Mouse (Mus musculus) gastrocnemius, postnatal 10 days (tissue): ENCODE data around the gene St6gal1. TPM values are rescaled to one million over a fixed set of nuclear protein-coding genes. Genes with fewer than 3 reads are reported as not detected.
A peak's percentile ranks its signal among the peaks of the same experiment; 100 is the strongest.

Source experiments
- DNase-seq: peaks from one replicate; pipeline ENCODE4 v3.0.0; 2021; ENCODE audit warnings: mixed read lengths
- total RNA-seq, 2 experiments: library from RNA; stranded (reverse); gene quantifications; 2 replicates each; pipeline ENCODE4 v1.2.3; 2021

St6gal1 gene
- total RNA-seq, 2 experiments from 2014 or later: 9.5 to 9.8 TPM

- DNase-seq: no peak
Observed at GRCm38 (mm10) chr16:23223166-23223870, 1.2 kb upstream of the St6gal1 start.

- DNase-seq: no peak
Observed at GRCm38 (mm10) chr16:23223871-23224469, 570 bp upstream of the St6gal1 start.

GRCm38 (mm10) chr16:23225069-23225721 lies 655 bp downstream of the St6gal1 start:
- DNase-seq: peak; percentile 49

GRCm38 (mm10) chr16:23225821-23226600 lies 1.5 kb downstream of the St6gal1 start:
- DNase-seq: peak; percentile 27

- no peak for DNase-seq
Observed at GRCm38 (mm10) chr16:23226601-23227351, 2.2 kb downstream of the St6gal1 start.

GRCm38 (mm10) chr16:23227851-23228250 lies 3.3 kb downstream of the St6gal1 start:
- DNase-seq: no peak

GRCm38 (mm10) chr16:23228486-23228885 lies 3.9 kb downstream of the St6gal1 start:
- DNase-seq: no peak

GRCm38 (mm10) chr16:23229945-23230344 lies 5.4 kb downstream of the St6gal1 start:
- no peak for DNase-seq

- DNase-seq: no peak
Observed at GRCm38 (mm10) chr16:23231168-23231567, 6.6 kb downstream of the St6gal1 start.

GRCm38 (mm10) chr16:23232691-23233090 lies 8.2 kb downstream of the St6gal1 start:
- DNase-seq: no peak

GRCm38 (mm10) chr16:23233496-23233895 lies 9.0 kb downstream of the St6gal1 start:
- peak; percentile 23 for DNase-seq

- no peak for DNase-seq
Observed at GRCm38 (mm10) chr16:23234557-23234956, 10.0 kb downstream of the St6gal1 start.

GRCm38 (mm10) chr16:23235173-23235694 lies 10.7 kb downstream of the St6gal1 start:
- DNase-seq: no peak

GRCm38 (mm10) chr16:23239583-23239982 lies 15.0 kb downstream of the St6gal1 start:
- DNase-seq: no peak

- DNase-seq: peak; percentile 85
Observed at GRCm38 (mm10) chr16:23240049-23240949, 15.8 kb downstream of the St6gal1 start.

- DNase-seq: peak; percentile 22
Observed at GRCm38 (mm10) chr16:23240950-23241259, 16.4 kb downstream of the St6gal1 start.

- DNase-seq: no peak
Observed at GRCm38 (mm10) chr16:23243726-23244425, 19.3 kb downstream of the St6gal1 start.

- no peak for DNase-seq
Observed at GRCm38 (mm10) chr16:23244486-23244885, 19.9 kb downstream of the St6gal1 start.

- DNase-seq: no peak
Observed at GRCm38 (mm10) chr16:23249285-23249684, 24.7 kb downstream of the St6gal1 start.

- no peak for DNase-seq
Observed at GRCm38 (mm10) chr16:23249762-23250161, 25.2 kb downstream of the St6gal1 start.
